Mouse (Mus musculus) brain, adult 10 weeks (tissue): Measurements from ENCODE around the gene Scarb1. TPM values are rescaled to one million over a fixed set of nuclear protein-coding genes. Genes with fewer than 3 reads are reported as not detected.

Source experiments
- polyA plus RNA-seq: library from polyadenylated mRNA; stranded (reverse); fragments of 350-450 nt; fragmentation: Illumina TruSeq; extraction: RNeasy Lipid Tissue Mini Kit (QIAGEN cat#74804); gene quantifications from one replicate; pipeline ENCODE4 v1.2.3, GENCODE M21; 2015; ENCODE audit warnings: low read depth, low replicate concordance

Gene Scarb1
- polyA plus RNA-seq = 24.3 TPM

DNA sequence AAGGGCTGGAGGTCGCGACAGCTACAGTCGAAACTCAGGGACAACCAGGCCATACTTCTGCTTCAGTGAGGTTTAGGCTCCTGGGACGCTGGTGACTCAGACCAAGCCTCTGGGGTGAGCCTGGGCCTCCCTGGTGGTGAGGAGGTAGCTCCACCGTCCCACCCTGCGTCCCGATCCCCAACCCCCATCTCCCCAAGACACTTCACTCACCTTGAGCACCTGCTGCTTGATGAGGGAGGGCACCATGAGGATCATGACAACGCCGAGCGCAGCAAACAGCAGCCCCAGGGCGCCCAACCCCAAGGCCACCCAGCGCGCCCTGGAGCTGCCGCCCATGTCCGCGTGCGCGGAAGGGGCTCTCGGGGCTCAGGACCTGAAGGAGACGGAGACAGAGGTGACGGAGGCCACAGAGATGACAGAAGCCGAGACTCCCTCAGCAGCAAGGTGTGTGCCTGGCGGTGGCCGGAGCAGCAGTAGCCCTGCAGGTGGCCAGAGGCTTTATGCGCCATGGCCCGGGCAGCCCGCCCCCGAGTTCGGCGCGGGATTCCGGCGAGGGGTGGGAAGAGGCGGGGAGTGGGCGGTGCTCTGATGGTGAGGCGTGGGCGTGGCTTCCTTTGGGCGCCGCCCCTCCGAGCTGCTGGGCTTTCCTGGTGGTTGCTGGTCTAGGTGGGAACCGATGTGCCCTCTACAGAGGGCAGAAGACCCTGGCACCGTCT is at the start of gene Scarb1:
Gene Scarb1, minus strand, starts transcription at position 548 of the 716 bp plus-strand sequence.

DNA sequence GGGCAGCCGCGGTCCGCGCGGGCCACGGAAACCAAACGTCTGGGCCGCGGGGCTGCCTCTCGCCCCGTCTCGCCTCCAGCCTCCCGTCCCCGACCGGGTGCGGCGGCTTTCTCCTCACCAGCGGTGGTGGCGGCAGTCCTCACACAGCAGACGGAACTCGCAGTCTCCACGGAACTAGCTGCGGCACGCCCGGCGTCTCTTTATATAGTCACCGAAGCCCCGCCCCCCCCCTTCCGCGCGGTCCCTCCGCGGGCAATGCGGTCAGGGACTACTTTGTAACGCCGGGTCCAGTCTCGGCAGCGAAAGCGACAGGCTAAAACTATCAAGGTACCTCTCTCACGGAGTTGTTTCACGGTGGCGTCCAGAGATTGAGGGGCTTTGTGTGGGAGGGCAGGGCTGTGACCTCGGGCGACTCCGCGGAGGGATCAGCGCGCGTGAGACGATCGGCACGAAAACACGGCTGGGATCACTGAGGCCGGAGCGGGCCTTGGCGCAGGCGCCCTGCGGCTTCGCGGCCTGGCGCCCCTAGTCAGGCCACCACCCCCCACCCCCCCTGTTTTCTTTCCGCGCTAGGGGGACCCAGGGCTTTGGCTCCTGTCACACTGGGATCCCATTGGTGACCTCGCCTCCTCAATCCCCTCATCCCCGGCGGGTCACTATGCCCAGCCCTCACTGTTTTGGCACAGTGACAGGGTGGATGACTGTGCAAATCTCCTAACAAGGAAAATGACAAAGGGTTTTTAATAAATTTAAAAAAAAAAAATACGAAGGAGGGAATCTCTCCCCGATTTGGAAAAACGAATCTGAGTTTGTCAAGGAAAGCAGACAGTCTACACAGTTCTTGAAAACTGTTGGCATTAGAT is 48.9 kb upstream of the Scarb1 start, which contains the start of gene Ubc:
Gene Ubc, minus strand, starts transcription at position 624 of the 863 bp plus-strand sequence.

DNA sequence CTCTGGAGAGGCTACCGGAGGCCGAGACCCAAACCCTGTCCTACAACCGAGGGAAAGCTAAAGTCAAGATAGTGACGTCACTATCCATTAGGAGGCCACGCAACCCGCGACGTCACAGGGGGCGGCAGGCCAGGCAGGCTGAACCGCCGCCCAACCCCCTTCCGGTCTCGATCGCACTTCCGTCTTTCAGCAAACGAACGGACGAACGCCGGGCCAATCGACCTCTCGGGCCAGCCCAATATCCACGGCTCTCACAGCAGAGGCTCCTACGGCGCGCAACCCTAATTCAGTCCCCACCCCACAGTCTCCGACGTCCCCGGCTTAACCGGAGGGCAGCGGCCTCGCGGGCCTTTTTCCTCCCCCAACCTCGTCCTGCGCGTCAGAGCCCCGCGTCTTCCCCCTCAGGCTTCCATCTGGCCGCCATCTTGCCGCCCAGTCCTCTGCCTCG is 48.3 kb upstream of the Scarb1 start, which contains the start of gene Gm10382:
Gene Gm10382, plus strand, starts transcription at position 192 of the 448 bp plus-strand sequence.

Other genes starting within 250 kb of the Scarb1 start
- gene Ncor2, start 161.9 kb downstream of the Scarb1 start, polyA plus RNA-seq = 83.3 TPM
- gene Gm10382, start 48.2 kb upstream of the Scarb1 start, polyA plus RNA-seq = not detected
- 551 TPM for gene Ubc, start 49.1 kb upstream of the Scarb1 start, polyA plus RNA-seq
- 11.1 TPM for gene Dhx37, start 93.0 kb upstream of the Scarb1 start, polyA plus RNA-seq
- gene Bri3bp, start 100.5 kb upstream of the Scarb1 start, polyA plus RNA-seq = 43.6 TPM
- 27.9 TPM for gene Aacs, start 134.7 kb upstream of the Scarb1 start, polyA plus RNA-seq
- gene Tmem132b, start 190.7 kb upstream of the Scarb1 start, polyA plus RNA-seq = 42.4 TPM